Mouse (Mus musculus) liver (tissue): Measurements from ENCODE around the gene Hist1h4k.

Experiments
- DNase-seq: peaks from one replicate; pipeline ENCODE4 v3.0.0-alpha.2; 2020; ENCODE audit warnings: mixed read lengths

The Hist1h4k gene

GRCm38 (mm10) chr13:21754294-21755001 is 4.1 kb upstream of the Hist1h4k start:
- DNase-seq: peak; percentile 82

DNA sequence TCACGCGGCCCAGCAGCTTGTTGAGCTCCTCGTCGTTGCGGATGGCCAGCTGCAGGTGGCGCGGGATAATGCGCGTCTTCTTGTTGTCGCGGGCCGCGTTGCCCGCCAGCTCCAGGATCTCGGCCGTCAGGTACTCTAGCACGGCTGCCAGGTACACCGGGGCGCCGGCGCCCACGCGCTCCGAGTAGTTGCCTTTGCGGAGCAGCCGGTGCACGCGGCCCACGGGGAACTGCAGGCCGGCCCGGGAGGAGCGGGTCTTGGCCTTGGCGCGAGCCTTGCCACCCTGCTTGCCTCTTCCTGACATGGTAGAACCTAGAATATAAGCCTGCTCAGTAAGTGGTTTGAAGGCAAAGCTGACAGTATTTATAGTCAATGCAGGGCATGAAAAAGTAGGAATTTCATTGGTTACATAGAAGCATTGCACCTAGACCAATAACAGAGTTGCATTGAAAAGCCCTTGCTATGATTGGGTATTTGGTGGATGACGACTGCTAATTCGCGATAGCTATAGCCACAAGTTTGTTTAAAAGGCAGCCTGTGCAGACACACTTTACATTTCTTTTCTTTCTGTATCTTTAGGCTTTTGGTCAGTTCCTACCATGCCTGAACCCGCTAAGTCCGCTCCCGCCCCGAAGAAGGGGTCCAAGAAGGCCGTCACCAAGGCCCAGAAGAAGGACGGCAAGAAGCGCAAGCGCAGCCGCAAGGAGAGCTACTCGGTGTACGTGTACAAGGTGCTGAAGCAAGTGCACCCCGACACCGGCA is 3.4 kb upstream of the Hist1h4k start, which contains the start of the genes Hist1h2ak and Hist1h2bn:
TSS of gene Hist1h2ak (minus strand) at position 304 of the 762 bp plus-strand sequence.
TSS of gene Hist1h2bn (plus strand) at position 600 of the 762 bp plus-strand sequence.
- peak; percentile 88 for DNase-seq

GRCm38 (mm10) chr13:21753051-21753523 is 2.8 kb upstream of the Hist1h4k start:
- DNase-seq: no peak

DNA sequence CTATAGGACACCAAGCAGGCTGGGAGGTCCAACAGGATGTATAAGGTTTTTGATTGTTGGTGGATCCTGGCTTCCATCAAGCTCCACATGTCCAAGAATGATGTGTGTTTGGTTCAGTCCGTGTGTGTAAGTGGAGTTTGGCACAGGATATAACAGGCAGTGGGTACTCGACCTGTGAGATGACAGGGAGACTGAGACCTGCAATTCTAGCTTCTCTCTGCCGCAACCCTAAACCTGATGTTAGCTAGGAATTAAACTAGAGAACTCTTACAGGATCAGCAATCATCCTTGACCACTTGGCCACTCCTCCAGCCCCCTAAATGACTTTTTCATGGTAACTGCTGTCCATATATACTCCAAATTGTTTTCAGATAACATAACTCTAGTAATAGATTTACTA is 2.1 kb upstream of the Hist1h4k start:
- peak; percentile 17 for DNase-seq

DNA sequence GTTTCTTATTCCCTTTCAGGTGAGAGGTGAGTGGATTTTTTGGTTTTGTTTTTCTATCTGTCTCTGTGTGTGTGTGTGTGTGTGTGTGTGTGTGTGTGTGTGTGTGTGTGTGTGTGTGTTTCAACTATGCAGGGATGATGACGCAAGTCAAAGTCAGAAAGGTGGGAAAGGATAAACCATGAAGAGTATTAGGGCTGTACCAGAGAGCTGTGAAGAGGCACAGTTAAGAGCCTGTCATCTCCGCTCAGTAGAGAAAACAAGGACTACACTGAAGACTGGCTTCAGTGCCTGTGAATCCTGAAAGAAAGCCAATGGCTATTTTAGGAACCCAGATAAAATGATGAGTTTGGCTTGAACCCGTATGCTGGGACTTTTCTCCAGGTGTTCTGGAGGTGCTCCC is 1.5 kb upstream of the Hist1h4k start:
- peak; percentile 16 for DNase-seq

DNA sequence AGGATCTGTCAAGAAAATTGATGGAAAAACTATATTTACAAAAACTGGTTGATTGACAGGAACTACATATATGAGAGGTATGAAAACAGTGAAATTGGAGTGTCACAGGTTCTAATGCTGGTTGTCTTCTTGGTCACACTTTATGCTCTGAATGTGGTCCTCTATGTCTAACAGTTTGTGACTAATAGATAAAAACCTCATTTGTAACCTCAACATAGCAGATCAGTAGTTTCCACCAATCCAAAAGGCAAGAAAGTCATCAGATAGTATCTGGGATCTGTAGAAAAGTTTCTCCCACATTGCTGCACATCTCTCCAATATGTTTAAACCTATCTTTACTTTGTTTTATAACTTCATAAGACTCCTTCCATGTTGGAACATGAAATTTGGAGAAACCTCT is 1.1 kb upstream of the Hist1h4k start:
- DNase-seq: no peak

DNA sequence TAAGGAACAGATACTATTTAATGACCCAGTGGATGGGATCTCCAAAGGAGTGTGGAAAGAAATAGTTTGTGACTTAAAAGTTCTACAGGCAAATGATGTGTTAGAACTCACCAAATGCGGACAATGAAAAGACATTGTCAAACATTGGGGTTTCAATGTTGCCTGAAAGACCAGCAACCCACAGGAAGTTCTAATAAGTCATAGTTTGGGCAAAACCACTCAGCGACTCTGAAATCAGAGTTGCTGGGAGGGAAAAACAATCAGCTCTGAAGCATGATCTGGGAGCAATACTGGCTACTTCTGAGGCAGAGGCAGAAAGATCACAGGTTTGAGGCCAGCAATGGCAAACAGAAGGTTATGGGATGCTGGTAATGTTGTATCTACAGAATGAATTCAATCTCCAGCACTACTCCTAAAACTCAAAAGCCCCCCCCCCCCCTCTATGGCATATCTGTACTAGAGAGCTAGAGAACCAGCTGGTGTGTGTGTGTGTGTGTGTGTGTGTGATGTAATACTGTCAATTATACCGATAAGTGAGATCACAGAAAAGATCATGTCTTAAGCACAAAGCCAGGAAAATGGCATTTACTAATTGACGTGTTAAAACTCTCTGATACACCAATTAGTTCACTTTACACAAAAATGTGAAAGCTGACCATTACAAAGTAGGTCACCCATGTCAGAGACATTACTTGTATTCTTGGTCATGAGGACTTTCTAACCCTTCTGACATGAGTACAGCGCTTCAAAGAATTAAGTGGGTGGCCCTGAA is 732 bp downstream of the Hist1h4k start:
- DNase-seq: peak; percentile 58

DNA sequence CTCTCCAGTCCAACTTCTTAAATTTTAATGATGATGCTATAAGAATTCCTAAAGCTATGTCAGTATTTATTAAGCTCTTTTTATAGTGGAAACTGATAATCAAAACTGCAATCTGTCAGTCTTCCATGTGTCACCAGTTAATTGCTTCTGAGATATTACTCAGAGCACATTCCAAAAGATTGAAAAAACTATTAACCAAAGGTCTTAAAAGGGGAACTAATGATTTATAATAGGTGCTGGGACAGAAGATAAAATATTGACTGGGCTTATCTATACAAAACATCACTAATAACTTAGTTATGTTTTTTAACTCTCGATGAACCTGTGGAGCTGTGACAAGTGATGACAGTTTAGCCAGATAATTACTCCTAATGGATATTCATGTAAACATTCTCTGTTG is 5.3 kb downstream of the Hist1h4k start:
- no peak for DNase-seq

DNA sequence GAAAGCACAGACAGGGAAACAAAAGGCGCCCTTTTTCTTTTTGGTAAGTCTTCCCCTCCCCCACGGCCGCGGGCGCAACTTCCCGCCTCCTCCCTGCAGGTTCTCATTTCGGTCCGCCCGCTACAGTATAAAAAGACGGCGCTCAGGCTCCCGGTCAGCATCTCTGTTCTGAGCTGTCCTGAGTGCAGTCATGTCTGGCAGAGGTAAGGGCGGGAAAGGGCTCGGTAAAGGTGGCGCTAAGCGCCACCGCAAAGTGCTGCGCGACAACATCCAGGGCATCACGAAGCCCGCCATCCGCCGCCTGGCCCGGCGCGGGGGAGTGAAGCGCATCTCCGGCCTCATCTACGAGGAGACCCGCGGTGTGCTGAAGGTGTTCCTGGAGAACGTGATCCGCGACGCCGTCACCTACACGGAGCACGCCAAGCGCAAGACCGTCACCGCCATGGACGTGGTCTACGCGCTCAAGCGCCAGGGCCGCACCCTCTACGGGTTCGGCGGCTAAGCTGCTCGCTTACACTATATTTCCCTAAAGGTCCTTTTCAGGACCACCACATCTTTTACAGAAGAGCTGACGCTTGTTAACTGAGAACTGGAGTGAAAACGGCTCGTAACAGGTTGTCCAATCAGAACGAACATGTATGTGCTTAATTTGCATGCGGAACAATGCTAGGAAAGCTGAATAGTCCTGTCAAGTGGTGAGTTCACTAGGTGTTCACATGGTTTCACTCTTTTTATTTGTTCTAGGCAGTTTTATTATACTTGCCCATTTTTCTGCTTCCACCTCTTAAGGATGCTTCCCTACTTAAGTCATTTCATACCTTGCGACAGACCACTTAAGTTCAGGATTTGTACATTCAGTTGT is 15.2 kb downstream of the Hist1h4k start, which contains the start of gene Hist1h4j:
TSS of gene Hist1h4j (plus strand) at position 159 of the 862 bp plus-strand sequence.
- DNase-seq: peak; percentile 94

GRCm38 (mm10) chr13:21734010-21734905 is 16.0 kb downstream of the Hist1h4k start:
- peak; percentile 78 for DNase-seq

DNA sequence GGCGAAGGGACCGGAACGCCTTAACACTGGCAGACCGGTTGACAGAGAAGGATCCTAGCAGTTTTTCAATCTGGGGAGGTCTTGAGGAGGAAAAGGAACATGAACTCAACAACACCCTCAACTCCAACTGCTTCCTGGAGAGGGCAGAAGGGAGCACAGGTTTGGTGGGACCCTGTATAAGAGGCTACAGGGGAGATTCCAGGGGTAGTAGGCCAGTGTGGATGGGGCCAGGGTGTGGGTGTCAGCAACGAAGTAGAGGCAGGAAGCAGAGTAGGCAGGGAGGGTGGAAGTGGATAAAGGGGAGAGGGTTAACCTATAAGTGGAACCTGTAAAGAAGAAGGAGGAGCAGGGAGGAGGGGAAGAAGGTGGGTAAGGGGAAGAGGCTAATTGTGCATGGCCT is 16.8 kb downstream of the Hist1h4k start:
- DNase-seq: peak; percentile 9

- no peak for DNase-seq
These were observed 20.8 kb downstream of the Hist1h4k start for GRCm38 (mm10) chr13:21729544-21729943.

- no peak for DNase-seq
These were observed 22.2 kb downstream of the Hist1h4k start for GRCm38 (mm10) chr13:21727948-21728572.

GRCm38 (mm10) chr13:21722993-21723836 is 27.1 kb downstream of the Hist1h4k start:
- DNase-seq: peak; percentile 27

- DNase-seq: no peak
These were observed 27.9 kb downstream of the Hist1h4k start for GRCm38 (mm10) chr13:21722373-21722925.

DNA sequence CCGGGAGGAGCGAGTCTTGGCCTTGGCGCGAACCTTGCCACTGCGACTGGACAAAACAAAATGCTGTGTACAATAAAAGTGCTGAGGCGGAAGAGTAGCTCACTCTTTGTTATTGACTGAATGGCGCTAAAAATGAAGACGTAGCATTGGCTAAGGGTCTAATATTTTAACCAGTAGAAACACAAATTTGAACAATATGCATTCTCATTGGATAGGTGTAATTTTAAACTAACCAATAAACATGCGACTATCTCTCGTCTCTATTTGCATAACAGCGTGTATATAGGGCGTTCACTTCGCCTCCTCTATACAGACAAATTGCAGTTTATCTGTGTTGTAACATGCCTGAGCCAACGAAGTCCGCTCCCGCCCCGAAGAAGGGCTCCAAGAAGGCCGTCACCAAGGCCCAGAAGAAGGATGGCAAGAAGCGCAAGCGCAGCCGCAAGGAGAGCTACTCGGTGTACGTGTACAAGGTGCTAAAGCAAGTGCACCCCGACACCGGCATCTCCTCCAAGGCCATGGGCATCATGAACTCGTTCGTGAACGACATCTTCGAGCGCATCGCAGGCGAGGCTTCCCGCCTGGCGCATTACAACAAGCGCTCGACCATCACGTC is 28.4 kb downstream of the Hist1h4k start, which contains the start of gene Hist1h2bm:
TSS of gene Hist1h2bm (plus strand) at position 288 of the 616 bp plus-strand sequence.
- DNase-seq: peak; percentile 87

GRCm38 (mm10) chr13:21721107-21721756 is 29.1 kb downstream of the Hist1h4k start:
- peak; percentile 68 for DNase-seq
